Mouse (Mus musculus) ES-Bruce4 (cell line): ENCODE measurements around the gene Psmd12. TPM values are rescaled to one million over a fixed set of nuclear protein-coding genes. Genes with fewer than 3 reads are reported as not detected.
A peak's percentile ranks its signal among the peaks of the same experiment; 100 is the strongest.

Experiments
- H3K27ac ChIP-seq: 2 replicates; pipeline ENCODE4 v1.5.1; 2012; ENCODE audit warnings: low read length, inconsistent platforms; ENCODE audit not compliant: insufficient read depth
- H3K27me3 ChIP-seq: 2 replicates; pipeline ENCODE4 v1.6.1; 2012; ENCODE audit warnings: mild to moderate bottlenecking, low read length, inconsistent platforms; ENCODE audit not compliant: control insufficient read depth, poor library complexity, insufficient read depth, severe bottlenecking
- H3K36me3 ChIP-seq: 2 replicates; pipeline ENCODE4 v1.6.1; 2012; ENCODE audit warnings: inconsistent platforms, mild to moderate bottlenecking, low read length, moderate library complexity; ENCODE audit not compliant: control insufficient read depth, poor library complexity, insufficient read depth, severe bottlenecking
- H3K4me1 ChIP-seq: one replicate; pipeline ENCODE4 v1.8.1; 2011; ENCODE audit warnings: low read length; ENCODE audit not compliant: control insufficient read depth, insufficient read depth
- H3K4me3 ChIP-seq: 2 replicates; pipeline ENCODE4 v1.5.1; 2011; ENCODE audit warnings: low read depth, mild to moderate bottlenecking, low read length
- H3K9ac ChIP-seq: 2 replicates; pipeline ENCODE4 v1.6.1; 2012; ENCODE audit warnings: low read depth, mild to moderate bottlenecking, inconsistent platforms; ENCODE audit not compliant: poor library complexity, severe bottlenecking
- H3K9me3 ChIP-seq: replicated peaks from 2 replicates; pipeline ENCODE4 v1.6.1; 2012; ENCODE audit warnings: mild to moderate bottlenecking, low read length, inconsistent platforms; ENCODE audit not compliant: control insufficient read depth, poor library complexity, insufficient read depth, severe bottlenecking
- CTCF ChIP-seq: IDR thresholded peaks from one replicate; pipeline ENCODE4 v1.8.1; 2011; ENCODE audit warnings: low read depth, low read length
- EP300 ChIP-seq: IDR thresholded peaks from 2 replicates; pipeline ENCODE4 v1.6.1; 2011; ENCODE audit warnings: low read depth, low read length; ENCODE audit not compliant: insufficient read depth
- POLR2A ChIP-seq: IDR thresholded peaks from one replicate; pipeline ENCODE4 v1.8.1; 2011; ENCODE audit warnings: low read length; ENCODE audit not compliant: insufficient read depth
- polyA plus RNA-seq: library from polyadenylated mRNA; stranded (reverse); fragments of >200 nt; gene quantifications from 2 replicates; pipeline ENCODE4 v1.2.4, GENCODE M21; 2011; ENCODE audit warnings: low read depth; ENCODE audit not compliant: missing spikeins, insufficient read depth, insufficient read length

Psmd12 gene
- polyA plus RNA-seq, 1 experiment = 167 TPM

- no peaks in the 10 kb centered on the region for H3K27me3 ChIP-seq
- H3K4me1 ChIP-seq = peaks cover 10% of the 10 kb centered on the region
- H3K27ac ChIP-seq = peak overlapping the region; percentile 16
- H3K4me3 ChIP-seq = no peak overlapping the region
- H3K9me3 ChIP-seq = no peaks in the 10 kb centered on the region
- H3K9ac ChIP-seq = no peak overlapping the region
- no peaks in the 10 kb centered on the region for H3K36me3 ChIP-seq
- TF ChIP-seq POLR2A (no peak), EP300 (peak; percentile 50; the same call in 1 of the 2 replicates)
Observed at GRCm38 (mm10) chr11:107441050-107441449, 38.2 kb upstream of the Psmd12 start.

GRCm38 (mm10) chr11:107443121-107444095 is 35.9 kb upstream of the Psmd12 start:
- Histone ChIP-seq H3K36me3 (no peaks in the 10 kb centered on the region), H3K4me3 (no peak overlapping the region), H3K27ac (peak overlapping the region; percentile 47), H3K4me1 (peaks cover 14% of the 10 kb centered on the region), H3K27me3 (no peaks in the 10 kb centered on the region), H3K9me3 (no peaks in the 10 kb centered on the region), H3K9ac (0 out of 2 replicates have a peak overlapping the region, but pooled peaks have one; percentile 7)
- TF ChIP-seq POLR2A = no peak
- TF ChIP-seq EP300 = no peak
- no peak for TF ChIP-seq CTCF

- H3K36me3 ChIP-seq = no peaks in the 10 kb centered on the region
- no peak overlapping the region for H3K27ac ChIP-seq
- TF ChIP-seq EP300 = no peak
- no peak for TF ChIP-seq POLR2A
- no peak for TF ChIP-seq CTCF
- H3K9ac ChIP-seq = no peak overlapping the region
- H3K9me3 ChIP-seq = no peaks in the 10 kb centered on the region
- H3K4me3 ChIP-seq = no peak overlapping the region
- H3K4me1 ChIP-seq = peaks cover 14% of the 10 kb centered on the region
- no peaks in the 10 kb centered on the region for H3K27me3 ChIP-seq
Observed at GRCm38 (mm10) chr11:107445683-107446082, 33.6 kb upstream of the Psmd12 start.

- peak overlapping the region; percentile 10; the same call in 1 of the 2 replicates for H3K4me3 ChIP-seq
- H3K36me3 ChIP-seq = no peaks in the 10 kb centered on the region
- no peaks in the 10 kb centered on the region for H3K27me3 ChIP-seq
- peak overlapping the region; percentile 8; the same call in 1 of the 2 replicates for H3K9ac ChIP-seq
- H3K4me1 ChIP-seq = peaks cover 16% of the 10 kb centered on the region
- no peaks in the 10 kb centered on the region for H3K9me3 ChIP-seq
- peak overlapping the region; percentile 27 for H3K27ac ChIP-seq
- TF ChIP-seq POLR2A (no peak), EP300 (no peak), CTCF (no peak)
Observed at GRCm38 (mm10) chr11:107446650-107447049, 32.6 kb upstream of the Psmd12 start.

GRCm38 (mm10) chr11:107447349-107447748 is 31.9 kb upstream of the Psmd12 start:
- TF ChIP-seq EP300 (peak; percentile 67; the same call in 1 of the 2 replicates), CTCF (no peak), POLR2A (no peak)
- Histone ChIP-seq H3K4me3 (no peak overlapping the region), H3K36me3 (no peaks in the 10 kb centered on the region), H3K9me3 (no peaks in the 10 kb centered on the region), H3K9ac (peak overlapping the region; percentile 8; the same call in 1 of the 2 replicates), H3K27ac (peak overlapping the region; percentile 96), H3K27me3 (no peaks in the 10 kb centered on the region), H3K4me1 (peaks cover 17% of the 10 kb centered on the region)

DNA sequence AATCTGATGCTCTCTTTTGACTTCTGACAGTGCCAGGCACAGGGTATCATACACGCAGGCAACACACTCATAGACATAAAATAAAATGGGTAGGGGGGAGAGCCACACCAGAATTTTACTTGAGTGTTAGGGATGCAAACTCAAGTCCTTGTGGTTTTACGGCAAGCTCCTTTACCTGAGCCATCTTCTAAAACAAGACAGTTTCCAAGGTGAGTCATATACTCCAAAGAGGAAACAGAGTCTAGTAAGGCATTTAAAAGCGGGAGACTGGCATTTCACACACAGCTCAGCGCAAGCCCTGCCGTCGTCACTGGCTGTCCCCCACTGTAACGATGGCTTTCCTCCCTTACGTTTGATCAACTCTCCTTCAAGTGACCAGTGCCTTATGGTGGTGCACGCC is 31.4 kb upstream of the Psmd12 start:
- Histone ChIP-seq H3K36me3 (no peaks in the 10 kb centered on the region), H3K9ac (peak overlapping the region; percentile 8; the same call in 1 of the 2 replicates), H3K27me3 (no peaks in the 10 kb centered on the region), H3K27ac (peak overlapping the region; percentile 96), H3K9me3 (no peaks in the 10 kb centered on the region), H3K4me1 (peaks cover 17% of the 10 kb centered on the region), H3K4me3 (no peak overlapping the region)
- TF ChIP-seq CTCF (no peak), EP300 (no peak), POLR2A (no peak)
